Mouse (Mus musculus): Measurements from ENCODE around the gene Tenm3.

Gene Tenm3

DNA sequence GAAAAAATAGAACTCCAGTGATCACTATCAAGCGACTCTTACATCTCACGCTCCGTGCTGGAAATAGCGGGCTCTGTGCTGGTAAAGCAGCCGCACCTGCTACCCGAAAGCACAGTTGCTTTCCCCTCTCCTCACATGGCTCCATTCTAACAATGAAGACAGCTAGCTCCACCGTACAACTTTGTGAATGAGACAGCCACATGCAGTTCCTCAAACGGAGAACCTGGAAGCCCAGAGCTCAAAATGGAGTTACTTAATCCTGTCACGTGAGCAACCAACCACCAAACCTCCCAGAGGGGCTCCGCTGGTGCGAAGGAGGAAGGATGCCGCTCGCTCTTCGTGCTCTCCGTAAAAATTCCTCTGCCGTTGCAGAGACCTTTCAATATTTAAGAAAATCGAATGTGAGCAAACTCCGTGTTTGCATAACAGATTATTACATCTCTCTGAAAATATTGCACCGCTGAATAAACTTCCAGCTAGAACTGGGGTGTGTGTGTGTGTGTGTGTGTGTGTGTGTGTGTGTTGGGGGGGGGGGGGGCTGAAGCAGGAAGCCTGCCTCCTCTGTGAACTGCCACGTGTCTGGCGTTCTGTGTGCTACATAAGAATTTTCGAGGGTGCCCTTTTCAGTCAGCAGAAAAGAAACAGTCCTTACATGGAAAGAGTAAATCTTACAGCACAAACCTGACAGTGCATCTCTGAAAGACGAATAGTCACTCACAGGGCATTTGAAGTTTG lies 103.4 kb downstream of the Tenm3 start:
- peak; percentile 54 for DNase-seq

DNA sequence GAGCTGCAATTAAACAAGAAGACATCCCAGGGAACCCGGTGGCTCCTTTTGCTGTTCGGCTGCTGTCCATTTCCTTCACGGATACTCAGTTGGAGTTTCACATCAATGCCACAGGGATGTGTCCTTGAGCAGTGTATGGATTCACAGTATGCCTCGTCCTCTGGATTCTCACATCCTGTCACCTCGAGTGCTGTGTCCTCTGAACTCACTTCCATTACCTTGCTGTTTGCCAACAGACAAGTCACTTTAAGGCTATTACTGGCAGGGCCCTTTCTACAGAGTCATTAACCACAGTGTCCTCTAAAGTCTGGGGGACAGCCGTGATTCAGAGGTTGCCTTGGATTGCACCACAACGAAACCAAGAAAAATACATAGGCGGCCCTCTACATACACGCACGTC lies 110.0 kb downstream of the Tenm3 start:
- no peak for DNase-seq

DNA sequence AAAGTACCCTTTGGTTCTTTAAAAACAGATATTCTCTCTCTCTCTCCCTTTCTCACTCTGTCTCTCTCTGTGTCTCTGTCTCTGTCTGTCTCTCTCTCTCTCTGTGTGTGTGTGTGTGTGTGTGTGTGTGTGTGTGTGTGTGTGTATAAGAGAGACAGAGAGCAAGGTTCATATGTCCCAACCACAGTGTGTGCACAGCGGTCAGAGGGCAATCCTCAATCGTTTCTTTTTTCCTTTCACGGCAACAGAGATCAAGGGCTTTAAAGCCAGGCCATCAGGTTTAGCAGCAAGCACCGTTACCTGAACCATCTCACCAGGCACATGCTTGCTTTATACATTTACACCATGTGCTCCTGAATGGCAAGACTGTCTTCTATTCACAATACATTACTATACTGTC lies 110.7 kb downstream of the Tenm3 start:
- DNase-seq = no peak

DNA sequence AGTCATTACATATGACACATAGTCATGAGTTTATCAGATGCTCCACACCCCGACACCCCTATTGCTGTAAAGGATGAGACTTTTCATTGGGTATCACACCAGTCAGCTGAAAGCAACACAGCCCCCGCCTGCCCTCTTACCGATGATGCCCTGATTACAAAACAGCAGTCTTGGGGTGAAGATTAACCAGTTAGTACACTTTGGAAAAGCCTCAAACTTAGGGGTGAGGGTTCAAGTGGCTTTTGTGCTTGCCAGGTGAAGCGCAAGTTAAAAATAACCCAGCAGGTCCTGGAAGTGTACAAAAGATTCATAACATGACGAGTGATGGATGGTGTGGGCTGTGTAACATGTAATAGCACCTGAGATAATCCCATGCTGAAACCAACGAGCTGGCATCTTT lies 113.0 kb downstream of the Tenm3 start:
- DNase-seq = no peak

DNA sequence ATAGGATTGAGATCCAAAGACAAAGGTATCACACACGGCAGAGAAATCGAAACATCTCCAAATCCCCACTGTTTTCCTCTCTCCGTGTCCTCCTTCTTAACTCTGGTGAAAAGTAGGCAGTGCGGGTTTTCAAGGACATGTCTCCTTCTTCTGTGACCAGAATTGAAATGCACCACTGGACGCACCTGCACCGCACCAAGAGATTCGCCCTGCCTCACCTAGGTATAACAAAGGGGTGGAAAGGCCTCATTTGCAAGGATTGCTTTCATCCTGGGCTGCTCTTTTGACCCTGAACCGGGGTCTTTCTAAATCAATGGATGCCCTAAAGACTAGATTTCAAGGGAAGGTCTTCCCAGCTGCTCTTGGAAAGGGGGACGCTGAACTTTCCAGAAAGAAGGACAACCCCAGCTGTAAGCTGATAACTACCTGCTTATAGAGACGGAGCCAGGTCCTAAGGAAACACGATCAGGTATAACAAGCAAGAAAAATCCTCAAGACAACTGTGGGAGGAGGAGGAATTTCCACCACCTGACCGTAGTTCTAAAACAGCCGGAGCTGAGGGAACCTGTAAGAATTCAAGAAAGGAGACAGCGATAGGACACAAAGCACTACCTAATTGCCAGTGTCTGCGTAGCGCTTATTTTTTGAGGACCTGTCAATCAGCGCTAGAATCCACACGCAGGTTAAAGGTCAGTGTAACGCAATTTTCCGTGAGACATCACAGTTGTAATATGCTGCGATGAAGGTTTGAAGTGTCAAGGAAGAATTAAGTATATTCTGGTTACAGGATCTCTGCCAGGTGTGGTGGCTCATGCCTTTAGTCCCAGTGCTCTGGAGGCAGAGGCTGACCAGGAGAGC lies 114.7 kb downstream of the Tenm3 start:
- DNase-seq = no peak

DNA sequence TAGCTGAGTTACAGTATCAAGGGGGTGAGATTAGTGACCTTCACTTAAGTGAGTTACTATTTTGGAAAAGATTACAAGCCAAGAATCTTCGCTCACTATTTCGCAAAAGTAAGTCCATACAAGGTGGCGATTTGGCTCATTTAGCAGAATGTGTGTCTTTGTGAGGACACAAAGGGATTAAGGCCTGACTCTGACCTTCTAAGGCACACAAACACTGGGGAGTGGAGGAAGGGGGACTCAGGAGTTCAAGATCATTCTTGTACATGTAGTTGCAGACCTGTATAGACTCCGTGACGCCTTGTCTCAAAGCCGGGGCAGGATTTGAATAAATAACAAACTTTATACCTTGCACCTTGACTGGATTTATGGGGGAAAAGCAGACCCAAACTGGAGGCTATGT lies 115.7 kb downstream of the Tenm3 start:
- DNase-seq = no peak

DNA sequence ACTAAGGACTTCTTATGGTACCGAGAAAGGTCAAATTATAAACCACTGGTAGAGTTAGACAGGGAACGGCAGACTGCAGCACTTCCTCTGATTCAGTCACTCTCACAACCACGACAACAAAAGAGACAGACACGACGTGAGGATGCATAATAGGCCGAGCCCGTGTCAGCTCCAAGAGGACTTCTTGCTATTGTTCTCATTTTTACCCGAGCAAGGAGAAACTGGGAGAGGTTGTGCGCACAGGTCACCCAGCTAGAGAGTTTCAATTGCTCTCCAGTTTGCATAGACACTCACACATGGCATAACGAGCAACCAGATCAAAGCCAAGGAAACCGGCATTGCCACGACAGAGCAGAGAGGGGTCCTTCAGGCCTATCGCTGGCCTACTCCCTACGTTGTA lies 121.0 kb downstream of the Tenm3 start:
- peak; percentile 44 for DNase-seq

DNA sequence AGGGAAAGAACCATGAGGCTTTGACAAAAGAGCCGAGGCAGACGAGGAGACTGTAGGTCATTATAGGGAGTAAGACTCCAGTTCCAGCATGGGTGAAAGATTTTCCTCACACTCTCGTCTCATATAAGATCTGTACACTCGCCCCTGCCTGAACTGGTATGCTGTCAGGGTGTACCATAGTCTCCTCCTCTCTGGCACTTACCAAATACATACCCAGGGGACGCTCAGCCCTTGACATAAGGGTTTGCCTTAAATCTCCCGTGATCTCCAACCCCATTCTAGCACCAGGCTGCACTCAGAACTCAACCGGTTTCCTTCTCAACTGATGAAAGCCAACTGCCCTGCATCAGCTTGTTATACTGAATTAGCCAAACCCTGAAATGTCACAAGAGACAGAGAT lies 121.4 kb downstream of the Tenm3 start:
- DNase-seq = no peak

DNA sequence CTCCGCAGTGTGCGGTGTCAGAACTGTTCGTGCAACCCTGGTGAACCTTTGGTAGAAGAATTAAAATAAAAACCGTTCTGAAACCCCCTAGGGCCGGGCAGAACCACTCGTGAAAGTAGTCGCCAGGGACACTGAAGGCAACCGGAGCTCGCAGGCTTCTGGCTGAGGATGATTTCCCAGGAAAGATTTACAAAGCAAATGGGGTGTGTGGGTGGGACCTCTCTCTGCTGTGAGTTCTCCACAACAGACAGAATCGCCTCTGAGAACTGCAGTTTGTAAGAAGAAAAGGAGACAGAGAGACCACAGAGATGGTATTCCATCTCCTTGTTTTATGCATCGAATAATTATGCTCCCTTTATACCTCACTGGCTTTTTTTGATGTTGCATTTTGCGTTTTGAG lies 122.4 kb downstream of the Tenm3 start:
- DNase-seq = no peak

DNA sequence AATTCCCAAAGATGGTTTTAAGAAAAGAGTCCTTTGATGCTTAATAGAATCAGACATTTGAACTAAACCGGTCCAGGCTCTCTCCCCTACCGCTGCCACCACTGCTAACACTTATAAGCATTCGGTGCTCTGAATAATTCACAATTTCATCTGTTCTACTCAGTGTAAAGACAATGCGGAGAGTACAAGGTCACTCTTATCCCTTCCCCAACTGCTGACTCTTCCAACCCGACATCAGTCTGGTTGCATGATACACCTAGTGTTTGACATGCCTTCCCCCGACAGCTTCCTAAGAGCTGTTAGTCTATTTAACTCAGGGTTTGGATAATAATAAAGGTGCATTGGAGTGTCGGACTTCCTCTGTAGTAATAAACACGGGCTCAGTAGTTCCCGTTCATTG lies 128.1 kb downstream of the Tenm3 start:
- DNase-seq = peak; percentile 28

DNA sequence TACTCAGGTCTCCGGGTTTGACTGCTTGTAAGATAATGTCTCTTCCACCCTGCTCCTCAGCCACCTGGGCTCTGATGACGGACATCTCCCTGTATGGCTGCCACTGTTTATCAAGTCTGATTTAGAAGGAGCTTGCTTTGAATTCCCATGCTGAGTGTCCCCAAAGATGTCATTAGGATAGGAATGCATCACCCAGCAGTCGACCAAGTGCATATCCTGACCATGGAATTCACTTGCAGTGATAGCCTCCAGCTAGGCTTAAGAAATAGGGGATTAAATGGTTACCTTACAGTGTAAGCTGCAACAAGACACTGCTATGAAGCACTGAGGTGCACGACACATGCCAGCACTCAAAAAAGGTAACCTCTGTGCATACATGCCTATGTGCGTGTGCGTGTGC lies 137.1 kb downstream of the Tenm3 start:
- DNase-seq = no peak

DNA sequence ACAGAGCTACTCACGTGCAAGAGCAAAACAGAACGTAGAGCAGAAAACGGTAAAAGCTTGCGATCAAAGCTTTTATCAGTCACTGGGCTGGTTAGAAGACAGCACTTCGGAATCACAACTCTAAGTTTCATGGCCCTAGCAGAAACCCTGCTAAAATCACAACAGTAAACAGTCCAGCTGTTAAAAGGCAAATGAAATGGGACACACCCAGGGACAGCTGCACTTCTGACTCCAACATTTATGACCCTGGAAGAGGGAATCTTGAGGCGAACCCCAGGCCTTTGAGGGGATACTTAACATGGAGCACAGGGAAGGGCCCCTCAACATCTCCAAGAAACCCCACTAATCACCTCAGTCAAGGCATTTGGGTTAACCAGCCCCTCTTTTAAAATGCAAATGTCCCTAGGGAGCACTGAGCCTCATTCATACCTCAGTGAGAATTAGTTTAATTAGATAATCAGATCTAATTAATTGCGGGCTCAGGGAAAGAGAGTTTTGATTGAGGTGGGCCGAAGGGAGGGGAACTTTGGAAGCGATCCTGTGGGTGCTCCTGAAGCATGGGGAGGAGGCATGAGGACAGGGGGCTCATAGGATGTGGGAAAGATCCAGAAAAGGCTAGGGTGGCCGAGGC lies 138.8 kb downstream of the Tenm3 start:
- DNase-seq = peak; percentile 43

DNA sequence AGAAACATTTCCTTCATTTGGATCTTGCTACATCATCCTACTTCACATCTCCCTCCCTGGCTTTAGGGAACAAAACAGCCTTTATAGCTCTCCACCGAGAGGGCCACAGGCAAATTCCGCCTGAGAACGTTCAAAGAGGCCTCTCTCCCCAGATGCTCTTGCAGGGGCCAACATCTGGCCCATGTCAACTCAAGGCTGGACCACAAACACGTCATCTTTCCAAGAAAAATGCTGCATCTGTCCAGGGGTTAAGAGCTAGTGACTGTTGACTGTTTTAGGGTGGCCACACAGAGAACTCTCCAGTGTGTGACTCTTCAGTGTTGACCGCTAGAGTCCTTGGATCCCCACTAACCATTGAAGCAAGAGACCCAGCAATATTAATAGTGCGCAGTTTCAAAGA lies 139.3 kb downstream of the Tenm3 start:
- DNase-seq = no peak

DNA sequence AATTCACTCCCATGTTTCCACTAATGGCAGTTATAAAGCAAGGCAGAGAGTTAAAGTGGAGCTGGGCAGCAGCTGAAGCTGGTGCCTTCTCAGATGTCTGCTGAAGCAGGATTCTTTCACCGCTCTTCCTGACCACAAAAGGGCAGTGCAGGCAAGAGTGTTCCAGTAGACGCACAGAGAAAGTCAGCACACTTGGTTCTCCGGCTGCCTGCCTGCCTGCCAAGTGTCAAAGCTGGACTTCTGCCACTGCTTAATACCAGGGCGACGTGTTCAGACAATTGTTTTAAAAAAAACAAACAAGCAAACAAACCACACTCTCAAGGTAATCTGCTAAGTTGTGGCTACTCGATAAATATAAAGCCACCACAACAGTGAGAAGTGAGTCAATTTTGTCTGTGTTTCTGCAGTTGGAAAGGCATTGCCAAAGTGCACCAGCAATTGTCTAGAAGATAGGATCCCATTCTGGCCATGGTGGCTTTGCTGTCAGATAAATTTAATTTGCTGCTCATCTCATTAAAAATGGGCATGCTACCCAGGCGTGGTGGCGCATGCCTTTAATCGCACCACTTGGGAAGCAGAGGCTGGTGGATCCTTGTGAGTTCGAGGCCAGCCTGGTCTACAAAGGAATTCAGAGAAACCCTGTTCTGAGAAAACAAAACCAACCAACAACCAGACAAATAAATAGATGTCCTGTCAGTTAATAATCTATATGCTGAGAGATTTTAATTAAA lies 152.9 kb downstream of the Tenm3 start:
- DNase-seq = peak; percentile 21

DNA sequence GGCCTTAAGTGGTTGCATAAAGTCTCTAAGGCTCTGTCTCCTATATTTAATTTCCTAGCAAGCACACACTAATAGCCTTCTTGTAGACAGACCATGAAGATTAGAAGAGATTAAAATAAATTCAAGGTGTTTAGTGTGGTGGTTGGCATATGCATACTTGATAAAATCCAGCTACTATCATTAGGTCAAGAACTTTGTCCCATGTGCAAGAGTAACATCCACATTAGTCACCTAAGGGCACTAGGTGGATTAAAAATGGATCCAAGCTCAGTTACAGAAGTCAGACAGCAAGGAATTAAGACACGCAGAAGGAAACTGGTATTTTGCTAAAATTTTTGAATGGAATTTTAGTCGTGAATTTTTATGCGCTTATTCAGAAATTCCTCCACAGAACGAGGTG lies 155.0 kb downstream of the Tenm3 start:
- DNase-seq = no peak

DNA sequence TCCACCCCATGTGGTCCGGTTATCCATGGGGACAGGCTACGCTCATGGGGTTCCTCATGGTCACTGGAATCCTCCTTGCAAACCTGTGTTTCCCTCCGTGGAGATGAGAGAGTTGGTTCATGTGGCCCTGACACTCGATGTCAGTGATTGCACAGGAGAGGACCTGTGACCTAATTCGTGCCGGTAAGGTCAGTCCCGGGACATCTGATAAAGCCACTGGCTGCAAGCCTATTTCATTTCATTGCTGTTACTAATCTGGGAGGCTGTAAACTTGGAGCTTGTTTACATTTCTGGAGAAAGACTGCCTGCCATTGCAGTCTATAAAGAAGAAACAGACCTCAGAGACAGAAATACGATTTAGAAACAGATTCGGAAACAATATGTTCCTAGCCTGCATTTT lies 155.6 kb downstream of the Tenm3 start:
- DNase-seq = no peak

DNA sequence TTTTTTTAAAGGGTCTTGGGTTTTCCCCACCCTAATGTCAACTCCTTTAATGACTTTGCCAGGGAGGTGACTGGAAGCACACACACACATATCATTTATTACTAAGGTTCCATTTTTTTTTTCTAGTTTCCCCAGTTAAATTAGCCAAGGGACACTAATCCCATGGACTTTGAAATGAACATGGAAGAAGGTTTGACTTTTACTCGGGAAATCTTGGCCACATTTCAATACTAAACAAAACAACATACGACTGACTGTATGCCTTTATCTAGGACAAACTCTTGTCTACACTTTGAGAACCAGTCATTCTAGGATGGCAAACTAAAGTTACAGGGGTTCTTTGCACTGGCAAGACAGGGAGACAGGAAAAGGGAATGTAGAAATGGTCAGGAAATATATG lies 170.3 kb downstream of the Tenm3 start:
- DNase-seq = no peak

DNA sequence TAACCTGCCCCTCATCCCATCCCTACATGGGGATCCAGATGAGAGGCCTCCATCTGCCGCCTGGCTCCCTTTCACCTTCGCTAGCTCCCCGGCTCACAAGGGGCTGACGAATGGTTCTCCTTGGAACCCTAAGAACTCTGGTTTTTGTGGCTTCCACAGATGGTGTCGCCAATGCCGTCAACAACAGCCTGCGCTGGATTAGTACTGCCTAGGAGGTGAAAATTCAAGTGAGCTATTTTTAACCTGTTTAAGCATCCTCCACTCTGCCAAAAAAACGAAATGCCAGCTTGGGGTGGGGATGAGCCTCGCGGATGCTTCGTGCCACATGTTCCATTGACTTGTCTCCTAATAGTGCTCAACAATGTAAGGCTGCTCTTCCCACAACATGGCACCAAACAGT lies 171.3 kb downstream of the Tenm3 start:
- DNase-seq = no peak

DNA sequence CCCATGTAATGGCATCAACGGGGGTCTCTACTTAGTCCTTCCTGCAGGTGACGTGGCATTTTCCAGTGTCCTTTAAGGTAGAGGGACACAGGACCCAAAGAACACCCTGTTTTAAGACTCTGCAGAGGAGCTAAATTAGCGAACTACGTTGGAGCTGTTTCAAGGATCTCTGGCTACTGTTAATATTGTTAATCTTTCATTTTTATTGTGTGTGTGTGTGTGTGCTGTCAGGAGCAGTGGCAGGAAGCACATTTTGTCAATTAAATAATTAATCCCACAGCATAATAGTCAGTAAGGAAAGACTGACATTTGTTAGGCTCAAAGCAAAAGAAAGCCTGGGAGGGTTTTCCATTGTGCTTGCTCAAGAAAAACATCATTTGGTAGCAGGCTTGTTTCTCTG lies 172.4 kb downstream of the Tenm3 start:
- DNase-seq = no peak

DNA sequence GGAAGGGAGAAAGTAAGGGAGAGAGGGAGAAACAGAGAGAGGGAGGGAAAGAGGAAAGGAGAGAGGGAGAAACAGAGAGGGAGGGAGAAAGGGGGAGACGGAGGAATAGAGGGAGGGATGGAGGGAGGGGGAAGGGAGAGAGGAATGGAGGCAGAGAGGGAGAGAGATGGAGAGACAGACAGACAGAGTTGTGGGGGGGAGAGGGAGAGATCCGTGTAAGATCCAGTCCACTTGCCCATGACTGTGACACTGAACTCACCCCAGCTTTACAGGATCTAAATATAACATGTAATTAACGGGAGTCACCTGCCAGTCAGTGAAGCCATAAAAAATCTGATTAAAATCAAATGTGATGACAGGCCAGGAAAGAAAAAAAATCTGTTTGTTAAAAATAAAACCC lies 172.9 kb downstream of the Tenm3 start:
- no peak for DNase-seq

DNA sequence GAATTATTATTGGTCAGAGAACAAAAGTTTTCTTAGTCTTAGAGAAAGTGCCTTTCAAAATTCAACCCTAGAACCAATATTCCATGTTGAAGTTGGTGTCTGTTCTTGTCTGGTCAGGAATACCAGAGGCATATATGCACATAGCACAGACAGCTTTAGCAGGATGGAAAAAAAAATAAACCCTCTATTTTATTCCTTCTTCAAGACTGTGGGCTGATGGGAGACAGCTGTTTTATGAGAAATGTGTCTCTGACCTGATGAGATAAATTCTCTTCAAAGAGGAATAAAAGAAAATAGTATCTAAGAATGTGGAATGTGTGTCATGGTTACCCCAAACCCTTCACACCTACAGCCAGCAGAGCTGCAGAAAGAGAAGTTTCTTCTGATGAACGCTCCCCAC lies 173.4 kb downstream of the Tenm3 start:
- no peak for DNase-seq

DNA sequence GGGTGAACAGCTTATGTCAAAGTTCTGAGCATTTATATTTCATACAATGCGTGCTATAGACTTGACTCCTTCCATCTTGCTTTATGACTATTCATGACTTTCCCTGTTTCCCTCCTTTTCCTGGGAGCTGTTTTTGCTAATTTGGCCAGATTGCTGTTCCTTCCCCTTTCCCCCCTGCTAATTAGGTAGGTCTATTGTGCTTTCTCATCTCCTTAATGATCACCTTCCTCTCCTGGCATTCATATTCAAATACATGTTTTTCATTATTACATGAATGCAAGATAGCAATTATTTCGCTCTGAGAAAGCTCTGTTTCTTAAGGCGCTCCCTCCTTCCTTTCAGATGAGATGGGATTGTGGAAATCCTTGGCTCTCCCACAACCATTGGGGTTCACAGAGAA lies 178.6 kb downstream of the Tenm3 start:
- DNase-seq = no peak

DNA sequence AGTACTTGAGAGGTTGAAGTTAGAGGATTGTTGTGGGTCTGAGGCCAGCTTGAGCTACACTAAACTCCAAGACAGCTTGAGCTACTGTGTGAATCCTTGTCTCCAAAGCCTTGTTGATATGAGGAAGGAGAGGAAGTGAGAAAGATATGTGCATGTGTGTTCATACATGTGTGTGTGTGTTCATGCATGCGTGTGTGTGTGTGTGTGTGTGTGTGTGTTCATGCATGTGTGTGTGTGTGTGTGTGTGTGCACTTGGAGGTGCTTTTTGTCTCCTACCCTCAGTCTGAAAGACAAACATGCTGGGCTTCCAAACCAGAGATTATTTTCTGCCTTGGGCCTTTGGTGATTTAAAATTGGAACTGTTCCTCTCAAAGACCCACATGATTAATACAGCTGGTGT lies 184.5 kb downstream of the Tenm3 start:
- DNase-seq = no peak

All from retina, postnatal 1 day (tissue).